Mouse (Mus musculus) regulatory T cell (primary cell): ENCODE data around the gene Tmc1.

ENCODE experiments used
- in situ Hi-C: fragments of 300-600 bp; cut with MboI, MseI; formaldehyde crosslinking; loops from one replicate; pipeline ENCODE4 v1.15.1; 2025; ENCODE audit warnings: high pct_unique_total_duplicates

The Tmc1 gene

DNA sequence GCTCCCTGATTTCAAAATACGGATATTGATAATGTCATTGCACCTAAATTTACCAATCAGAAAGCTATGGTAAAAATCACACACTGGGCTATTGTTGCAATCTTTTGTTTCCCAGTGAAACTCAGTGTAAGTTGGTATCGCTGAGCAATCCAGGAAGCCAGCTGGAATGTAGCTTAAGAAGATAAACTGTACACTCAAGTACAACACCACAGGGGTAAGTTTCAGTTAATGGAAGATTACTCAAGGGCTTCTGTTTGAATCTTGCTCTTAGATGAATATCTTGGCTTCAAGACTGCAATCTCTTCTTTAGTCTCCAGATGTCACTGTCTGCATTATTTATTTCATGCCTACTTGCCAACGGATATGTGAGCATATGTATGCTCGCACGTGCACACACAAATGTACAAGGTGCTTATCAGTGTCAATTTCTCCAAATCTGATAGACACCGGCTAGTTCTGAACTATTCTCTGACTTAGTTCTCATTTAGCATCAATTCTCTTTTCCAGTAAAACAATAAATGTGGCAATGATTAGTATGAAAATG lies 156.4 kb downstream of the Tmc1 start:
- in situ Hi-C loops, result no loop called here

- in situ Hi-C loops, result no loop called here
These were observed 158.0 kb downstream of the Tmc1 start for GRCm38 (mm10) chr19:20796001-20796400.

DNA sequence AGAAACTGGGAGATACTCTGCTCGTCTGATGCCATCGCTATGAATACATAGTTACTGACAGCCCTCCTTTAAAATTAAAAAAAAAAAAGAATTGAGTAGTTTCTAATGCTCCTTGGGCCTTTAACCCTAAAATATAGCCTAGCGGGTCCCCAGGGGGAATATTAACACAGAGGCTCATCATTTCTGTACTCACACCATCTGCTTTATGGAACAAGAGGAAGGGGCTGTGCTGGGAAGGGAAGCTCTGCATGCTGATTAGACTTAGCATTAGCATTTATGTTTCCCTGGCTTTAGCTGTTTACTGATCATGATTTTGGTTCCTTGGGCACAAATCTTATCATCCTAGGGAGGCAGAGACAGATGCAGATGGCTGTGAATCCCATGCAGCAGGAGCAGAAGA lies 159.0 kb downstream of the Tmc1 start:
- in situ Hi-C loops, result no loop called here

GRCm38 (mm10) chr19:20792811-20793210 lies 161.2 kb downstream of the Tmc1 start:
- in situ Hi-C loops, result no loop called here

- in situ Hi-C loops, result no loop called here
These were observed 166.7 kb downstream of the Tmc1 start for GRCm38 (mm10) chr19:20787289-20787688.

- in situ Hi-C loops, result no loop called here
These were observed 178.3 kb downstream of the Tmc1 start for GRCm38 (mm10) chr19:20775681-20776080.

DNA sequence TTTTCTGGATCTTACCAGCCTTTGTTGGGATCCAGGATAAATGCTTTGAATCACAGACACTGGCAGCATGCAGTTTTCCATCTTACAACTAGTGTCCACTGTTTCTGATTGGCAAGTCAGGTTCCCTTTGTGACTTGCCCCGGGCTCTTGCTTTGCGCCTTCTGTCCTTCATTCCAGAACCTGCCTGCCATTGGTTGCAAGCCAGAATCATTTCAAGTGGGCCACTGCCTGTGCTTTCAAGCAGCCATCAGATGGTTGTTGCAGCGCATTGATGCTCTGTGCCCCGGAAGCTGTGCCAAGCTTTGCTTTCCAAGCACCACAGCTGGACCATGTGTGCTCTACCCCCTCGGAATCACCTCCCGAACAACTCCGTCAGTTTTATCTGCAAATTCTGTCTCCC lies 180.1 kb downstream of the Tmc1 start:
- in situ Hi-C loops, result no loop called here

- in situ Hi-C loops, result loop anchor here (5.0 kb wide), 1 partner anchor 397 kb away; no protein-coding TSS in a partner anchor
These were observed 189.8 kb downstream of the Tmc1 start for GRCm38 (mm10) chr19:20764214-20764613.

DNA sequence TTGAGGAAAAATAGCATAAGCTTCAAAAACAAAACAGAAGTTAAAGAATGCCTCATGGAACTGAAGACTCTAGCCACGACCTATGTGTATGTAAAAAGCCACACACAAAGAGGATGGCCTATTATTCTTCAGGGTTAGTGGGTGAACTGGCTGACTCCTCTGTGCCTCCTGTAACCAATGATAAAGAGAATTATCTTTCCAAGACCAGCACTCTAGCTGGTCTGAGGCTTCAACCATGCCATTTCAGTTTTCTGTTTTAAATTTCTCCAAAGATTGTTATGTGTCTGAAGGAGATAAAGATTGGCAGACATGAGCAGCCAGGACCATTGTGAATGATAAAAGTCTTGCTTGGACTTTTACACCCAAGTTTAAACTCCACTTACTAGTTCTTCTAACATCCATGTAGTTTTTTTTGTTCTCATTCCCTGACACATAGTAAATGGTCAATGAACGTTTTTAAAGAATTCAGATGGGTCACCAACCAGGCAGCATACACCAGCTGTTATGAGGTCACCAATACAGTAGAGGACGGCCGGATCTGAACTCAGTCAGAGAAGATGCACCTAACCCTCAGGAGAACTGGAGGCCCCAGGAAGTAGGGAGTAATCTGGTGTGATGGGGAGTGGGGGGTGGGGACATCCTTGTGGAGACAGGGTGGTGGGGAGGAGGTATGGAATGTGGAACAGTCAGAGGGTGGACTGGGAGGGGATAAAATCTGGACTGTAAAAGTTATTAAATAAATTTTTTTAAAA lies 192.2 kb downstream of the Tmc1 start:
- in situ Hi-C loops, result loop anchor here (5.0 kb wide), 1 partner anchor 395 kb away; no protein-coding TSS in a partner anchor

- in situ Hi-C loops, result loop anchor here (5.0 kb wide), 1 partner anchor 394 kb away; no protein-coding TSS in a partner anchor
These were observed 192.9 kb downstream of the Tmc1 start for GRCm38 (mm10) chr19:20761119-20761518.

DNA sequence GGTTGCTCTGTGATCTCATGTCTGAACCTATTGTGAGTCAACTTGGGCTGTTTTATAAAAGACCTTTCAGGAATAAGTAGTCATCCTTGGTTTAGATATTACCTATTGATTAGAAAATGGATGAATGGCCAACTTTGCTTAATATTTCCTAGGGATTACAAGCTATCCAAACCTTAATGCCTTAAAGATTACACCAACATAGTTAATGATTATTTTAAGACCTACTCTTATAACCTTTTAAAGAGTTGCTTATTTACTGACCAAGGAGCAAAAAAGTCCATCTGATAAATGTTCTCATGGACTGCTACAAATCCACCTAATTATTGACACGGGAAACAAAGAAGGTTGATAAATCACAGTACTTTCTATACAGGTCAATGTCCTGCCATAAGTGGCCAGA lies 209.4 kb downstream of the Tmc1 start:
- in situ Hi-C loops, result no loop called here
